Mouse (Mus musculus): ENCODE data around the gene Tmem132d. TPM values are rescaled to one million over a fixed set of nuclear protein-coding genes. Genes with fewer than 3 reads are reported as not detected.
"Not testable (repeated sequence)": the region's sequence is repeated elsewhere in the genome, so short reads cannot be mapped to it uniquely, and the experiment has no call there.

Gene Tmem132d
- total RNA-seq, 2 experiments from 2014 or later = 0.07 TPM; not detected in 1

DNA sequence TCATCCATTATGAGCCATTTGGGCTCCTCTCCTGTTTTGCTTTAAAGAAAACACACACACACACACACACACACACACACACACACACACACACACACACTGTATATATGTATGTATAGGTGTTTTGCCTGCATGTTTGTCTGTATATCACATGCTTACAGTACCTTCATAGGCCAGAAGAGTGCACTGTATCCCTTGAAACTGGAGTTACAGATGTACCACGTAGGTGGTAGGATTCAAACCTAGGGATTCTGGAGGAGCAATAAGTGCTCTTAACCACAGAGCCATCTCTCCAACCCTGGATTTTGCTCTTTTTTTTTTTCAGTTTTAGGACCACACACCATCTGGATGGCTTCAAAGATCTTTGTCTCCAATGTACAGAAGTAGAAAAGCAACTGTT lies 610.9 kb downstream of the Tmem132d start:
- ATAC-seq (ENCODE audit: poor library complexity, severe bottlenecking) = no peak

DNA sequence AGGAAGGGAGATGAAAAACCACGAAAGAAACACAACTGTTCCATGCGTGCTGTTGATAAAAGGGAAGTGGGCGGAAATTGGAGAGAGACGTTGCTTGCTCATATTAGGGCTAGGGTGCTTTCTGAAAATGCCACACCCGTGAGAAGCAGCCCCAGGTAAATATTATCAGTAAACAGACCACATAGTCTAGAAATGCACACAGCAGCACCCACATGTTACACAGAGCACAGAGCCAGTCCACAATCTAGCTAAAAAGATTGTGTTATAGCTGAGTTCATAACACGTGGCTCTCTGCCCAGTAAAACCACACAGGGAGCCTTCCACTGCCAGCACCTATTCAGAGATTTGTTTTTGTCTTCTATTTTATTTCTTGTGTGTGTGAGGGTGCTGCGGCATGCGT lies 617.6 kb downstream of the Tmem132d start:
- no peak for ATAC-seq (ENCODE audit: poor library complexity, severe bottlenecking)

DNA sequence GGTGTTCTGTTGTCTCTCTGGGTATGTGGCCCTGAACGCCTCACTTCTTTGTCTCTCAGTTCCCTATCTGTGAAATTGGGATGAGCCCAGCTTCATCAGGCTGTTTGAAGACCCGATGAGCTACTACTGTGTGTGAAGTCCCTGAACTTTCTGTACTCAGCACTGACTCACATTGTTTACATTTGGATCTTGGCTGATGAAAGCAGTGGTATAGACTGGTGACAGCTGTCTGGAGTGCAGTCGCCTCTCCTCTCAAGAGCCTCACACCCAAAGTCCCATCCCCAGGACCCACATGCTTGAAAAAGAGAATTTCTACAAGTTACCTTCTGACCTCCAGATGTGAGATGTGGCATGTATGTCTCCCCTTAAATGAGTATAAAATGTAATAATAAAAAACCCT lies 625.5 kb downstream of the Tmem132d start:
- no peak for ATAC-seq (ENCODE audit: poor library complexity, severe bottlenecking)

DNA sequence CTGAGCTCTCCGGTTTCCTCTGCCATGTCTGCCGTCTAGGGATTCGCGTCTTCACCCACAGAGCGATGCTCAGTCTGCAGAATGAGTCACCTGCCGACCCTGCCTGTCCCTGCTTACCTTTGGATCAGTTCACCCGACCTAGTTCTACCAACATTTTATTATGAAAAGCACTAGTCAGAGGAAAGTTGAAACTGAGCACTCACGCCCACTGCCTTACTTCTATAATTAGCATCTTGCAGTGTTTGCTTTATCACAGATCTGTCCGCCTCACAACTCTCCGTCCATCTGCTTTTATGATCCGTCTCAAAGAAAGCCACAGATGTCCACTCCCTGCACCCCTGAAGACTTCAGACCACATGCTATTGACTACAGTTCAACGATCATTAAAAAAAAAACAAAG lies 626.0 kb downstream of the Tmem132d start:
- ATAC-seq (ENCODE audit: poor library complexity, severe bottlenecking) = no peak

DNA sequence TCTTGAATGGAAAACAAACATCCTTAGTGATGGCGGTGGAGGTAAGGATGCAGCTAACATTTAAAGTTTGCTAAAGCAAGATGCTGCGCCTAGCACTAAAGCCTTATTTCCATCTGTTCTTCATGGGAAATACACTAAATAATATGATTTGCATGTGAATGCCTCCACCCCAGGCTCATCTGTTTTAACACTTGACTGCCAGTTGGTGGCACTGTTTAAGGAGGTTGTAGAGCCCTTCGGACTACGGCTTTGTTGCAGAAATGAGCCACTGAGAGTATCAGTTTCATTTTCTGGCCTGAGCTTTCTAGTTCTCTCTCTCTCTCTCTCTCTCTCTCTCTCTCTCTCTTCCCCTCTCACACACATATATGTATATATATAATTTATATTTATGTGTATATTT lies 632.0 kb downstream of the Tmem132d start:
- ATAC-seq (ENCODE audit: poor library complexity, severe bottlenecking) = no peak

DNA sequence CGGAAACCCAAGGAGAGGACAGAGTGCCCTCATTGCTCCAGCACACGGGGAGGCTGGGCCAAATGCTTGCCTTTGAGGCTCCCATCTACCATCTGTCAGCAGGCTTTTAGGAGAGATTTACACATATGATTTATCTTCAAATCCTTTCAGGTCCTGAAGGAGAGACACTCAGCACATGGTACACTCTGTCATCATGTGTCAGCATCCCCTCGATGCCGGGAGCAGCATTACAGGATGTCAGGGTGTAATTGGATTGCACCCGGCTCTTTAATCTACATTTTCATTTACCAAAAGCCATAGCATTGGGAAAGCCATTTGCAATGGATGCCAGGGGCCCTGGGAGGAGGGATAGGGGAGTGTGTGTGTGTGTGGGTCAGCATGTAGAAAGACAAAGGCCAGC lies 651.7 kb downstream of the Tmem132d start:
- ATAC-seq (ENCODE audit: poor library complexity, severe bottlenecking) = no peak

DNA sequence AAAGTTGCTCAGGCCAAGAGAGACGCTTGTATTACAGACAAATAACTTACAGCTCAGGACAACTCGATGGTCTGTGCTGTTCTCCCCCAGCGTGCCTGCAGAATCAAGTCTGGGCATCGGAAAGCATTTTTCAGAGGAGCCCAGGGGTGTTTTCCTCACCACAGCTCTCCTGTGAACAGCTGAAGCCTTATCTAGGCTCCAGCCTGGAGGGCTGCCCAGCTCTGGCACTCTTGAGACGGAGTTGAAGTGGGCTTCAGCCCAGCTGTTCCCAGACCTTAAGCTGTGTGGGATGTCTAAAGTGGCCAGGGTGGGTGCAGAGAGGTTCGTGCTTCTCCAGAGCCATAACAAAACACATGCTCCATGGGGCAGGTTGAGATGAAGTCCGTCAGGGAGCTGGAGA lies 657.1 kb downstream of the Tmem132d start:
- ATAC-seq (ENCODE audit: poor library complexity, severe bottlenecking) = no peak

DNA sequence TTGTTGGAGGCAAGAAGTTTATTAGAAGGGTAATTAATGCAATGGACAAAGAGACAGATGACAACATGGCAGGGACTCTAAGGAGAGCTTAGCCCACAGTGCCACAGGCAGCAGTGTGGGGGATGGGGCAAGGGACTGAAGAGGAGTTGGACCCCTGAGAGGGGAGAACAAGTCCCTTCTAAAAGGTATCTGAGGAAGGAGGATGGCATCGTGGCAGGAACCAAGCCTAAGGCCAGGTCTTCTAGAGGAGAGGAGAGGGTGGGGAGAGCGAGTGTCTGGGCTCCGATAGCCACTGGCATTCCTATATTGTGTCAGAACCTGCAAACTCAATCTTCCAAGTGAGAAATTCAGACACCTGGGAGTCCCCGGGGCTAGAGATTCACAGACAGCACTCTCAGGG lies 674.3 kb downstream of the Tmem132d start:
- no peak for ATAC-seq (ENCODE audit: poor library complexity, severe bottlenecking)

DNA sequence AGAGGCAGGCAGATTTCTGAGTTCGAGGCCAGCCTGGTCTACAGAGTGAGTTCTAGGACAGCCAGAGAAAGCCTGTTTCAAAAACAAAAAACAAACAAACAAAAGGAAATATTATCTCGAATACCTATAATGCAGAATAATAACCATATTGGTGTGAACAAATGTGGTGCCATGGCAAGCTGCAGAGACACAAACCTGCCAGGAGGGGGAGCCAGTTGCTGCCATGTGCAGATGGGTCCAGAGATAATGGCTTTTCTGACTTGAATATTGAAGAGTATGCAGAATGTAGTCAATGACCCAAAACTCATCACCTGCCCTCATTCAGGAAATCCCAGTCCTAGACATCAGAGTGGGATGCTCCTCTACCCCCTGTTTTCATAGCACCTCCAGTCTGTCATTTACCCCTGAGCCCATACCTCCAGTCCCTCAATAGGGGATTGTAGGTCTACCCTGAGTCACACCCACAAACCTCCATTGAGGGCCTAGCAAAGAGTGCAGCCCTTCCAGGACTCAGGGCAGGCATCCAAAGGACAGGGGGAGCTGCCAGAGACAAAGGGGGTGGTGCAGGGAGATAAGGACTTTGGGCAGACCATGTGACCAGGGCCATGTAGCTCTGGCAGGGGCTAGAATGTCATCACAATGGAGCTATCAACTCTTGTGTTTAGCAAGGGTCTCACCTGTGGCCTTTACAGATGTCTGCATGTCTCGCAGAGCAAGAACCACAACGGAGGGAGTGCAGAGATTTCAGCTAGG lies 676.0 kb downstream of the Tmem132d start:
- no peak for ATAC-seq (ENCODE audit: poor library complexity, severe bottlenecking)

DNA sequence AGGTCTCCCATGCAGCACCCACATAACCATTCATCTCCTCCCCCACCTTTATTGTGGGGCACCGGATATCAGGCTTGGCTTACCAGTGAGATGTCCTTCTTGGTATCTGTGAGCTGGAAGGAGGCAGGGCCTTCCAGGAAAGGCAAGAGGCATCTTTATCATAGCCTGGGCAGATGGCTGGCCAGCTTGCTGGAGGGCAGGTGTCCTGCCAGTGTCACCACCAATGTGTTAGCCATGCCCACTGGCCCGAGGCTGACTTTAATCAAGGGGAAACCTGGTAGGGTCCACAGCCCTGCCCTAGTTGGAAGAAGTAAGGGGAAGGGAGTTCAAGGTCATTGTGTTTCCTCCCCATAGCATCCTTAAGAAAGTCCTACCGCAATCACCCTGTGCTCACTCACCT lies 676.9 kb downstream of the Tmem132d start:
- ATAC-seq (ENCODE audit: poor library complexity, severe bottlenecking) = no peak

DNA sequence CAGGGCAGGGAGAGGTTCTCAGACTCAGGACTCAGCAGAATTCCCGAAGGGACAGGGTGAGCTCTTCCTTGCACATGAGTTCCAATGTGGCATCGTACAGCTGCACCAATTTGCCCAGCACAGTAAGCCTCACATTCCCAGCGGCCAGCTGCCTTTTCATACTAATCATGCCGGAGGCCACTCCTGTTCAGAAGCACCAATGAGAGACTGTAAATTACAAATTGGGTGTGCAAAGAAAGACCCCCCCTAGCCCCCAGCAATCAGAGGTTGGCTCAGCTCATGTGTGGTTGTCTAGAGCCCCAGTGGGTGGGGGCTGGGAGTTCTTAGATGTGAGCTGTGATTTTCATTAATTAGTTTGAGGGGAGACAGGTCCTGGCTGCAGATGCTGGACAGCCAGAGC lies 677.3 kb downstream of the Tmem132d start:
- ATAC-seq (ENCODE audit: poor library complexity, severe bottlenecking) = no peak

DNA sequence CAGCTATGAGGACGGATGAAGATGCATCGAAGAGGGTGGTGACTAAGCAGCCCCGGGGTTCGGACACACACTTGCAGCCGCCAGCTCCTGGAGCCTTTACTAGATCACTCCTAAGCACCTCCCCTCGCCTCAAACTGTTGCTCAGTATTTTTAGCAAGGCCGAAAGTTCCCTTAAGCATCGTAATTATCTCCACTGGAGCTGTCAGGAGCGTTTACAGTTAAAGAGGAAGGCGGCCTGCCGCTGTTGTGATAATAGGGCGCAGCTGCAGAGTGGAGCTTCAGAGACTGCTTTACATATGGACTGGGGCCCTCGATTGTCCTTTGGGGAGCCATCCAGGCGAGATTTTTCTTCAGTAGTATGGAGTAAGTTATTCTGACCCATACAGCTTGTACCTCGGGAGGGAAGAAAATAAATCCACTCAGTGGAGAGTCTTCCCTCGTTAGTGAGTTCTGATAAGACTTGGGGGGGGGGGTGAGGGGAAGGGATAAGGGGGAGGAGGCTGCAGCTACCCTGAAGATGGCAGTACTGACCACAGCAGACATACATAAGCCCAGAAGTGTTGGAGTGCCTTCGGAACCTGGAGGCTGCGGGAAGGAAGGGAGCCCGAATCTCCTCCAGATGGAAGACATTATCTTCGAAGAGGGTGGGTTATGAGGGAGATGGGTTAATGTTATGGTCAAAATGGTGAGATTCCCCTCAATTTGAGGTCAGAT lies 681.5 kb downstream of the Tmem132d start:
- no peak for ATAC-seq (ENCODE audit: poor library complexity, severe bottlenecking)

DNA sequence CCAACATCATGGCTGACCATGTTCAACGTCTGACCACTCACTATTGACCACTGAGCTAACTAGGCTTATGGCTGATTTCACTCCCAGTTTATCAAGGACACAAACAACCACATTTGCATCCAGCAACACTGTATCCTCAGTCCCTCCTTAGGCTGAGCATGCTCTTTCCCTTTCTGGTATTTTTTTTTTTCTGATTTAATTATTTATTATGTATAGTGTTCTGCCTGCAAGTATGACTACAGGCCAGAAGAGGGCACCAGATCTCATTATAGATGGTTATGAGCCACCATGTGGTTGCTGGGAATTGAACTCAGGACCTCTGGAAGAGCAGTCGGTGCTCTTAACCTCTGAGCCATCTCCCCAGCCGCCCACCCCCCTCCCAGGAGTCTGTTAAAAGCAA lies 683.3 kb downstream of the Tmem132d start:
- ATAC-seq (ENCODE audit: poor library complexity, severe bottlenecking) = not testable (repeated sequence)

DNA sequence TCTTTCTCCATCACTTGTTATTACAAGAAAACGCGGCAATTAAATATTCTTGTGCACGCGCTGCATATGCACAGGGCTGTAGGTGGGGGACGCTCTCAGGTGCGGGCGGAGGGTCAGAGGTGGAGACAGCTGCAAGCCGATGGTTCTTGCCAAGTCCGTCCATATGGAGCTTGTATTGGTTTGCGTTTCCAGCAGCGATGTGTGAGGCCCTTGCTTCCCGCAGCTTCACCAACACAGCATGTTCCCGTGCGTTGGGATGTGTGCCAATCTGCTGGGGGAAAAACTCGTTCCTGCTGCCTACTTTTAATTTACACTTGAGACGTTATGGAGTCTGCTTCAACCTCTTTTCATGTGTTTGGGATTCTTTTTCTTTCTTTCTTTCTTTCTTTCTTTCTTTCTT lies 691.5 kb downstream of the Tmem132d start:
- no peak for ATAC-seq (ENCODE audit: poor library complexity, severe bottlenecking)

Other genes with a start within 250 kb of the Tmem132d start
- gene Fzd10, start 167.8 kb upstream of the Tmem132d start, total RNA-seq (2015) = not detected in 2 replicates
- 0.11 TPM in 1 of 2 replicates, not detected in the other for gene Fzd10, start 167.8 kb upstream of the Tmem132d start, total RNA-seq (2017)

Data from megakaryocyte, adult 5-6 weeks (primary cell).